Mouse (Mus musculus) liver, embryonic 12.5 days (tissue): ENCODE measurements around the gene Nt5e. TPM values are rescaled to one million over a fixed set of nuclear protein-coding genes. Genes with fewer than 3 reads are reported as not detected.

Experiments
- ATAC-seq: fragments of 200-750 bp; cut with Nextera tagmentation; 2 replicates; pipeline ENCODE4 v1.8.0; 2017; ENCODE audit warnings: moderate number of reproducible peaks, mild to moderate bottlenecking, moderate library complexity
- H3K27ac ChIP-seq: fragments of 300-500 bp; sonication (generic); 2 replicates; pipeline ENCODE4 v1.5.1; 2016; ENCODE audit warnings: mild to moderate bottlenecking
- H3K27me3 ChIP-seq: fragments of 300-500 bp; sonication (generic); replicated peaks from 2 replicates; pipeline ENCODE4 v1.6.1; 2016; ENCODE audit warnings: mild to moderate bottlenecking, moderate library complexity
- H3K36me3 ChIP-seq: fragments of 300-500 bp; sonication (generic); 2 replicates; pipeline ENCODE4 v1.6.1; 2016; ENCODE audit warnings: mild to moderate bottlenecking, moderate library complexity
- H3K4me1 ChIP-seq: fragments of 300-500 bp; sonication (generic); 2 replicates; pipeline ENCODE4 v1.6.1; 2016
- H3K4me2 ChIP-seq: fragments of 300-500 bp; sonication (generic); 2 replicates; pipeline ENCODE4 v1.6.1; 2016; ENCODE audit warnings: mild to moderate bottlenecking, moderate library complexity
- H3K4me3 ChIP-seq: fragments of 300-500 bp; sonication (generic); 2 replicates; pipeline ENCODE4 v1.5.1; 2016; ENCODE audit warnings: mild to moderate bottlenecking, moderate library complexity
- H3K9ac ChIP-seq: fragments of 300-500 bp; sonication (generic); 2 replicates; pipeline ENCODE4 v1.6.1; 2016; ENCODE audit warnings: mild to moderate bottlenecking, moderate library complexity
- H3K9me3 ChIP-seq: fragments of 300-500 bp; sonication (generic); replicated peaks from 2 replicates; pipeline ENCODE4 v1.6.1; 2016; ENCODE audit warnings: mild to moderate bottlenecking, moderate library complexity
- WGBS: fragments of 180-500 bp; shearing (Covaris S2); methylation state at CpG from one replicate; pipeline ENCODE4 v1.1.7; 2016; ENCODE audit not compliant: insufficient replicate concordance; 5-methylcytosine and 5-hydroxymethylcytosine counted together
- polyA plus RNA-seq: library from polyadenylated mRNA; unstranded; fragments of >200 nt; fragmentation: Nextera tagmentation; extraction: Ambion mirVana; gene quantifications from 2 replicates; pipeline ENCODE4 v1.2.1, GENCODE M21; 2016

The Nt5e gene
- polyA plus RNA-seq, 1 experiment from 2014 or later = 6.3 TPM

GRCm38 (mm10) chr9:88350317-88350716 is 23.3 kb downstream of the Nt5e start:
- ATAC-seq = no peak
- no peak overlapping the region for H3K4me2 ChIP-seq
- no peaks in the 10 kb centered on the region for H3K27me3 ChIP-seq
- WGBS = 71% methylated on average over 1 of the region's 1 CpGs
- no peak overlapping the region for H3K27ac ChIP-seq
- H3K9me3 ChIP-seq = no peaks in the 10 kb centered on the region
- no peaks in the 10 kb centered on the region for H3K36me3 ChIP-seq
- H3K9ac ChIP-seq = no peak overlapping the region
- no peak overlapping the region for H3K4me3 ChIP-seq
- no peaks in the 10 kb centered on the region for H3K4me1 ChIP-seq

- H3K4me2 ChIP-seq = no peak overlapping the region
- H3K4me1 ChIP-seq = no peaks in the 10 kb centered on the region
- H3K27ac ChIP-seq = no peak overlapping the region
- ATAC-seq = no peak
- no peak overlapping the region for H3K4me3 ChIP-seq
- no peaks in the 10 kb centered on the region for H3K9me3 ChIP-seq
- 59% methylated on average over 3 of the region's 3 CpGs for WGBS
- H3K36me3 ChIP-seq = no peaks in the 10 kb centered on the region
- no peak overlapping the region for H3K9ac ChIP-seq
- H3K27me3 ChIP-seq = no peaks in the 10 kb centered on the region
Measured at GRCm38 (mm10) chr9:88351163-88351562, 24.2 kb downstream of the Nt5e start.

- WGBS = 61% methylated on average over 6 of the region's 6 CpGs
- ATAC-seq = no peak
- H3K36me3 ChIP-seq = no peaks in the 10 kb centered on the region
- H3K4me2 ChIP-seq = no peak overlapping the region
- no peak overlapping the region for H3K4me3 ChIP-seq
- H3K9ac ChIP-seq = no peak overlapping the region
- H3K27ac ChIP-seq = no peak overlapping the region
- H3K27me3 ChIP-seq = no peaks in the 10 kb centered on the region
- 0 out of 2 replicates have a peak, but pooled peaks cover 4% of the 10 kb centered on the region for H3K4me1 ChIP-seq
- H3K9me3 ChIP-seq = no peaks in the 10 kb centered on the region
Measured at GRCm38 (mm10) chr9:88352741-88353140, 25.7 kb downstream of the Nt5e start.

- Histone ChIP-seq H3K4me2 (no peak overlapping the region), H3K36me3 (no peaks in the 10 kb centered on the region), H3K4me1 (0 out of 2 replicates have a peak, but pooled peaks cover 6% of the 10 kb centered on the region), H3K9me3 (no peaks in the 10 kb centered on the region), H3K27ac (no peak overlapping the region), H3K9ac (no peak overlapping the region), H3K27me3 (no peaks in the 10 kb centered on the region), H3K4me3 (no peak overlapping the region)
- WGBS = 76% methylated on average over 7 of the region's 7 CpGs
- no peak for ATAC-seq
Measured at GRCm38 (mm10) chr9:88353459-88353858, 26.5 kb downstream of the Nt5e start.

- 60% methylated on average over 3 of the region's 3 CpGs for WGBS
- ATAC-seq = no peak
- no peak overlapping the region for H3K9ac ChIP-seq
- H3K27me3 ChIP-seq = no peaks in the 10 kb centered on the region
- H3K27ac ChIP-seq = no peak overlapping the region
- no peaks in the 10 kb centered on the region for H3K36me3 ChIP-seq
- peaks cover 28% of the 10 kb centered on the region for H3K4me1 ChIP-seq
- no peak overlapping the region for H3K4me3 ChIP-seq
- no peak overlapping the region for H3K4me2 ChIP-seq
- H3K9me3 ChIP-seq = no peaks in the 10 kb centered on the region
Measured at GRCm38 (mm10) chr9:88357173-88357572, 30.2 kb downstream of the Nt5e start.

GRCm38 (mm10) chr9:88359140-88359539 is 32.1 kb downstream of the Nt5e start:
- ATAC-seq = peak; percentile 48

GRCm38 (mm10) chr9:88361211-88361909 is 34.4 kb downstream of the Nt5e start:
- 0 out of 2 replicates have a peak overlapping the region, but pooled peaks have one; percentile 21 for H3K27ac ChIP-seq
- ATAC-seq = 0 out of 2 replicates have a peak, but pooled peaks have one; percentile 24
- H3K4me3 ChIP-seq = no peak overlapping the region
- no peak overlapping the region for H3K9ac ChIP-seq
- H3K4me1 ChIP-seq = peaks cover 37% of the 10 kb centered on the region
- no peaks in the 10 kb centered on the region for H3K36me3 ChIP-seq
- H3K9me3 ChIP-seq = no peaks in the 10 kb centered on the region
- WGBS = 35% methylated on average over 14 of the region's 14 CpGs
- H3K4me2 ChIP-seq = peak overlapping the region; percentile 2; the same call in 1 of the 2 replicates
- H3K27me3 ChIP-seq = no peaks in the 10 kb centered on the region

More at GRCm38 (mm10) chr9:88359140-88359539, 32.1 kb downstream of the Nt5e start:
- Histone ChIP-seq H3K4me1 (peaks cover 37% of the 10 kb centered on the region), H3K27ac (no peak overlapping the region), H3K4me2 (no peak overlapping the region), H3K9ac (no peak overlapping the region), H3K4me3 (no peak overlapping the region), H3K36me3 (no peaks in the 10 kb centered on the region), H3K9me3 (no peaks in the 10 kb centered on the region), H3K27me3 (no peaks in the 10 kb centered on the region)
- 24% methylated on average over 2 of the region's 2 CpGs for WGBS

GRCm38 (mm10) chr9:88362055-88362850 is 35.3 kb downstream of the Nt5e start:
- Histone ChIP-seq H3K9ac (no peak overlapping the region), H3K4me2 (no peak overlapping the region), H3K4me1 (peaks cover 35% of the 10 kb centered on the region), H3K36me3 (no peaks in the 10 kb centered on the region), H3K9me3 (no peaks in the 10 kb centered on the region), H3K4me3 (no peak overlapping the region), H3K27me3 (no peaks in the 10 kb centered on the region), H3K27ac (no peak overlapping the region)
- no peak for ATAC-seq
- WGBS = 27% methylated on average over 5 of the region's 5 CpGs

GRCm38 (mm10) chr9:88363102-88363501 is 36.1 kb downstream of the Nt5e start:
- H3K27ac ChIP-seq = no peak overlapping the region
- H3K4me2 ChIP-seq = no peak overlapping the region
- H3K27me3 ChIP-seq = no peaks in the 10 kb centered on the region
- H3K4me3 ChIP-seq = no peak overlapping the region
- no peak for ATAC-seq
- WGBS = 84% methylated on average over 3 of the region's 3 CpGs
- H3K36me3 ChIP-seq = no peaks in the 10 kb centered on the region
- no peaks in the 10 kb centered on the region for H3K9me3 ChIP-seq
- H3K4me1 ChIP-seq = peaks cover 33% of the 10 kb centered on the region
- H3K9ac ChIP-seq = no peak overlapping the region

- Histone ChIP-seq H3K27me3 (no peaks in the 10 kb centered on the region), H3K9ac (no peak overlapping the region), H3K9me3 (no peaks in the 10 kb centered on the region), H3K27ac (no peak overlapping the region), H3K4me2 (no peak overlapping the region), H3K36me3 (no peaks in the 10 kb centered on the region), H3K4me1 (peaks cover 19% of the 10 kb centered on the region), H3K4me3 (no peak overlapping the region)
- 68% methylated on average over 4 of the region's 4 CpGs for WGBS
- ATAC-seq = no peak
Measured at GRCm38 (mm10) chr9:88366308-88366707, 39.3 kb downstream of the Nt5e start.

- Histone ChIP-seq H3K4me2 (no peak overlapping the region), H3K4me3 (no peak overlapping the region), H3K27ac (no peak overlapping the region), H3K36me3 (no peaks in the 10 kb centered on the region), H3K9ac (no peak overlapping the region), H3K4me1 (peaks cover 13% of the 10 kb centered on the region), H3K9me3 (no peaks in the 10 kb centered on the region), H3K27me3 (no peaks in the 10 kb centered on the region)
- ATAC-seq = peak; percentile 67; the same call in 1 of the 2 replicates
- WGBS = 63% methylated on average over 4 of the region's 4 CpGs
Measured at GRCm38 (mm10) chr9:88366819-88367218, 39.8 kb downstream of the Nt5e start.

GRCm38 (mm10) chr9:88367322-88367721 is 40.3 kb downstream of the Nt5e start:
- Histone ChIP-seq H3K4me1 (peaks cover 8% of the 10 kb centered on the region), H3K4me3 (no peak overlapping the region), H3K27me3 (no peaks in the 10 kb centered on the region), H3K27ac (no peak overlapping the region), H3K36me3 (no peaks in the 10 kb centered on the region), H3K9me3 (no peaks in the 10 kb centered on the region), H3K9ac (no peak overlapping the region), H3K4me2 (no peak overlapping the region)
- WGBS = 80% methylated on average over 5 of the region's 5 CpGs
- peak; percentile 31; the same call in 1 of the 2 replicates for ATAC-seq
